Mouse (Mus musculus) megakaryocyte-erythroid progenitor cell, adult 5-6 weeks (primary cell): ENCODE results near the gene Kpna7. TPM values are rescaled to one million over a fixed set of nuclear protein-coding genes. Genes with fewer than 3 reads are reported as not detected.
"Not testable (repeated sequence)": the region's sequence is repeated elsewhere in the genome, so short reads cannot be mapped to it uniquely, and the experiment has no call there.

Source experiments
- ATAC-seq: replicated peaks from 2 replicates; pipeline ENCODE4 v1.8.0; 2016; ENCODE audit warnings: mild to moderate bottlenecking, inconsistent platforms; ENCODE audit not compliant: severe bottlenecking, poor library complexity, low FRiP score, low TSS enrichment
- total RNA-seq, 2 experiments: library from RNA; stranded (forward) in 1 of 2; stranded (reverse) in 1 of 2; fragments of 200-1000, 215-1000 nt in 1 of 2; fragments of >200 nt in 1 of 2; fragmentation: Nextera tagmentation in 1 of 2; gene quantifications; 2 replicates each; pipeline ENCODE4 v1.2.3; 2014 to 2017

Kpna7 gene
- not detected in 2 replicates for total RNA-seq (2014; fragmentation: Nextera tagmentation)
- not detected in 2 replicates for total RNA-seq (2017)

DNA sequence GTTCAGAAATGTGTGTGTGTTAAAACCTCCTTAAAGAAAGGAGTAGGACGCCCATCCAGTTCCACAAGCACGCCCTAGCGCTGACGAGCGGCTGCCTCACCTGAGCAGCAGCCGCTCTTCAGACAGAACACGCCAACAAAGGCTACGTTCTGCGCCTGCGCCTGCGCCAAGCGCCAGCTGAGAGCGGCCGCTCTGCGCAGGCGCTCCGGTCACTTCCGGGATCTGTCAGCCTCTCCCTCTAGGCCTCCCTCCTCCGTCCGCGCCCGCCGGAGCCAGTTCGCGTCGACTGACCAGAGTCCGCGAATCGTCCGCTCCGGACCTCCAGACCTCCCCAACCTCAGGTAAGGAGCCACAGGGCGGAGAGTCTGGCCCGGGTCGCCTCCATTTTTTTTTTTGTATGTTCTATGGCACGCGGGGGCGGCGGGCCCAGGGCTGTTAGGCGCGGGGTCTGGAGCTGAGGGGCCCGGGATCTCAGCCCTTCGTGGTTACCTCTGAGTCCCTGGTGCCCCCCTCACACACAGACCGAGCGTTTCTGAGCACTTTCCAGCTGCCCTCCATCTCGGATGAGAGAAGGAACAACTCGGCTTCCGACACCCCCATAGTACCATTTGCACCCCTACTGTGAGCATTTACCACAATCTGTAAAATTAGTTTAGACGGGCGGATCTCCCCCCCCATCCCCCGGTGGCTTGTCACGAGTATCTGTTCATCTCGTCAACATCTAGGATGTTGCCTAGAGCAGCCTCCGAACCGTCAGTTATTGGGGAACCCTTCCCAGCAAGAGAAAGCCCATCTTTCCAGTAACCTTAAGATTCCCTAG, at the start of gene Kpna7, which contains the start of gene Arpc1a:
Gene Kpna7 (minus strand): TSS at position 399 of the 820 bp plus-strand sequence.
Gene Arpc1a (plus strand): TSS at position 199 of the 820 bp plus-strand sequence.
- ATAC-seq, result peak; percentile 96

GRCm38 (mm10) chr5:145133275-145133674, 49.4 kb upstream of the Kpna7 start:
- ATAC-seq, result not testable (repeated sequence)

DNA sequence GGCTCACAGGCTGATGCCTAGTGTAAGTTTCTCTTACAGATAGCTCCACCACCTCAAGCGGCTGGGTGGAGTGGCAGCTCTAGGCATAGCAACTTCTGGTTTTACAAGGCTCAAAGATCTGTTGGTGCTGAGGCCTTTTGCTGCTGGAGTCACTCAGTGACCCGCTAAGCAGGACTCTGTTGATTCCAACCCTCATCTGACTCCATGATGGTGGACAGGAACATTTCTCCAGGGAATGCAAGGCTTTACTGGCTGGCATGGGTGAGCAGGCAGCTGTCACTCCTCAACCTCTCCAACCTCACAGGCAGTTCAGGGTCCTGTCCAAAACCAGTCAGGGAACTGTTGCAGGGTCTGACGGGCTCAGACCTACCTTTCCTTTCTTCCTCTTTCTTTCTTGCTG, 47.2 kb upstream of the Kpna7 start:
- no peak for ATAC-seq

DNA sequence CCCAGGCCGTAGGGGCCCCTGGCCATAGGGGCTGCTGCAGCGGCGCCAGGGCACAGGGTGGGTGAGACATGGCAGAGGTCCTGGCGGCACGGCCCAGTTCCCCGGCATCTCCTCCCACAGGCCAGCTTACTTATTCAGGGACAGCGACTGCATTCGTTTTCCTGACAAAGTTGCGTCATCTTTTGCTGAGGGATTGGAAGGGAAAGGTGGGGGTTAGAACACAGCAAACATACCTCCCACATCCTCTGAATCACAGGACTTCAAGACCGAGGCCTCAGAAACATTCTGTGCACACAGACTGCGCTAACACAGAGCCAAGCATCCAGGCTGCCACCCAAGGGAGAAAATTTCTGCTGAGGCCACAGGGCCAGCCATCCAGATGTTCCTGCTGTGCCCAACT, 46.4 kb upstream of the Kpna7 start:
- no peak for ATAC-seq

GRCm38 (mm10) chr5:145129773-145130172, 45.9 kb upstream of the Kpna7 start:
- ATAC-seq, result not testable (repeated sequence)

GRCm38 (mm10) chr5:145129124-145129523, 45.3 kb upstream of the Kpna7 start:
- ATAC-seq, result no peak

DNA sequence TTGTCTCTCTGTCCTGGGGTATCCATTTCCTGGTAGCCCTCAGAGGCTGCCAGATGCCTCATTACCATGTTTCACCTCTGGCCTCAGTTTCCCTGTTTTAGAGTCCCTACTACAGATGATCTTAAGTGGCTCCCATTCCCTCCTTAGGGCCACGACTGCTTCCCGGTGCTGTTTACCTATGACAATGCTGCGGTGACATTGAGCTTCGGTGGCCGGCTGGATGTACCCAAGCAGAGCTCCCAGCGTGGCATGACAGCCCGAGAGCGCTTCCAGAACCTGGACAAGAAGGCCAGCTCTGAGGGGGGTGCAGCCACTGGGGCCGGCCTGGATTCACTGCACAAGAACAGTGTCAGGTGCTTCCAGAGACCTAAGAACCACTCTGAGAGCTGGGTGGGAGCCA, 42.8 kb upstream of the Kpna7 start:
- ATAC-seq, result no peak

DNA sequence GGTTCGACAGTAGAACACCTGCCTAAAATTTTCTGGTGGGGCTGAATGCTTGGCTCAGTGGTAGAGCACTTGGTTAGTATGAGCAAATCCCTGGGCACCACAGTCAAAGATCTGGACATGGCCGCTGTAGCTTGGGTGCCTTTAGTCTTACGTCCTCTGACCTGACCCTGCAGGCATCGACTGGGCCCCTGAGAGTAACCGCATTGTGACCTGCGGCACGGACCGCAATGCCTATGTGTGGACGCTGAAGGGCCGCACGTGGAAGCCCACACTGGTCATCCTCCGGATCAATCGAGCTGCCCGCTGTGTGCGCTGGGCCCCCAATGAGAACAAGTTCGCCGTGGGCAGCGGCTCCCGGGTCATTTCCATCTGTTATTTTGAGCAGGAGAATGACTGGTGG, 39.6 kb upstream of the Kpna7 start:
- ATAC-seq, result no peak

DNA sequence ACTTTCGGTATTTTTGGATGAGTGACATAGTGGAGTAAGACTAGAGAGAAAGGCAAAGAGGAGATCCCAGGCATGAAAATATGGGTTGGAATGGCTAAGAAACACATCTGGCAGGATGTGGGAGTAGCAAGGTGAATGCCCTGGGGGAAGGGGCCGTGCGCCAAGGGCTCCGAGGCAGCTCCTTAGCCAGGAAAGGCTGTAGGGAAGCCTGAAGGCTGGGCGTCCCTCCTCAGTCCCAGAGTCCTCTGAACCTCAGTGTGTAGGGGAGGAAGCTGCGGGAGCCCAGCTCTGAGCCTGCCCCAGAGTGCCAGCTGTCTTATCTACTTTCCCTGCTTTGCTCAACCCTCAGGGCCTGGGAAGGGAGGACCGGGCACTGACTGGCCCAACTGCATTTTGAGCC, 37.1 kb upstream of the Kpna7 start:
- ATAC-seq, result peak; percentile 45; the same call in 1 of the 2 replicates

GRCm38 (mm10) chr5:145119385-145119784, 35.6 kb upstream of the Kpna7 start:
- no peak for ATAC-seq

GRCm38 (mm10) chr5:145118461-145118860, 34.6 kb upstream of the Kpna7 start:
- no peak for ATAC-seq

- ATAC-seq, result no peak
Measured at GRCm38 (mm10) chr5:145118005-145118404, 34.2 kb upstream of the Kpna7 start.

DNA sequence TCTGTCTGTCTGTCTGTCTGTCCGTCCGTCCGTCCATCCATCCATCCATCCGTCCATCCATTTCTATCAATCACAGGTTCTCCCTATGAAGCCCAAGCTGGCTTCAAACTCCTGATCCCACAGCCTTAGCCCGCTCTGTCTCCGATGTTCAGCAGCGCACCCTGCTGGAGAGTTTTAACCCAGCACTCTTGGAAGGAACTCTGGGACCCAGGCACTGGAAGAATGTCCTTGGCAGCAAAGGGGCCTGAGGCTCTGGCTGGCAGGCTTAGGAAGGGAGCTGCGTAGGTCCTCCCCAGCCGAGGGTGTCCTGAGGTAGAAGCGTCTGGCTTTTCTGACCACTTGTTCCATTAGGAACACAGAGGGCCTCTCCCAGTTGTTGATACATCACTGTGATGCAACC, 33.1 kb upstream of the Kpna7 start:
- peak; percentile 42; the same call in 1 of the 2 replicates for ATAC-seq

DNA sequence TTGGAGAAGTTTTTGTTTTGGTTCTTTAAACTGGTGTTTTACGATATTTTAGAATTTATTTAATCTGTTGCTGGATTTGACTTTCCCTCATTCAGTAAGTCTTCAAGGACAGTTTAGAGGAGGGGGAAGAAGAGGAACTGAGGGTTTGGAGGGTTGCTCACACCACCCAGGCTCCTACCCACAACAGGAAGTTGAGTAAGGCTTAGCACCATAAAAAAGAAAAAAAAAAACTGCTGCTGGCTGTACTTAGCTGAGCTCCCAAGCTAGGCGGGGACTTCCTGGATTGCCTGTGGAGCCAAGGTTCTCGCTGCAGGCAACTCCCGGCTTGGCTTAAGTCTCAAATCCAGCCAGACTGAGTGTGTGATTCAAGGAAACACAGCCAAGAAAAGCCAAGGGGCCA, 32.5 kb upstream of the Kpna7 start:
- ATAC-seq, result no peak

DNA sequence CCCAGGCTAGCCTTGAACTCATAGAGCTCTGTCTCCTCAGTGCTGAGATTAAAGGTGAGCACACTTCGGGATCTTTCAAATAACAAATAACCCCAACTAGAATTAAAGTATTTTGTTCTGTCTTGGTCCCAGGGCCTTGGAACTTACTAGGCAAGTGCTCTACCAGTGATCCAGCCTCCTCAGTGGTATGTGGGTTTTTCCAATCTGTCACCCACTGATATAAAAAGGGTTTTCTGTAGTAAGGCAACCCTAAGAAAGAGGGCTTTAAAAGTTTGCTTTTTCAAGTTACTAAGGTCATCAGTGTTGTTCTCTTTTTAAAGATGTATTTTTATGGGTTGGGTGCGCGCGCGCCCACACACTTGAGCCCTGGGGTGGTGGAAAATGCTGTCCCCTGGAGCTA, 31.9 kb upstream of the Kpna7 start:
- ATAC-seq, result no peak

DNA sequence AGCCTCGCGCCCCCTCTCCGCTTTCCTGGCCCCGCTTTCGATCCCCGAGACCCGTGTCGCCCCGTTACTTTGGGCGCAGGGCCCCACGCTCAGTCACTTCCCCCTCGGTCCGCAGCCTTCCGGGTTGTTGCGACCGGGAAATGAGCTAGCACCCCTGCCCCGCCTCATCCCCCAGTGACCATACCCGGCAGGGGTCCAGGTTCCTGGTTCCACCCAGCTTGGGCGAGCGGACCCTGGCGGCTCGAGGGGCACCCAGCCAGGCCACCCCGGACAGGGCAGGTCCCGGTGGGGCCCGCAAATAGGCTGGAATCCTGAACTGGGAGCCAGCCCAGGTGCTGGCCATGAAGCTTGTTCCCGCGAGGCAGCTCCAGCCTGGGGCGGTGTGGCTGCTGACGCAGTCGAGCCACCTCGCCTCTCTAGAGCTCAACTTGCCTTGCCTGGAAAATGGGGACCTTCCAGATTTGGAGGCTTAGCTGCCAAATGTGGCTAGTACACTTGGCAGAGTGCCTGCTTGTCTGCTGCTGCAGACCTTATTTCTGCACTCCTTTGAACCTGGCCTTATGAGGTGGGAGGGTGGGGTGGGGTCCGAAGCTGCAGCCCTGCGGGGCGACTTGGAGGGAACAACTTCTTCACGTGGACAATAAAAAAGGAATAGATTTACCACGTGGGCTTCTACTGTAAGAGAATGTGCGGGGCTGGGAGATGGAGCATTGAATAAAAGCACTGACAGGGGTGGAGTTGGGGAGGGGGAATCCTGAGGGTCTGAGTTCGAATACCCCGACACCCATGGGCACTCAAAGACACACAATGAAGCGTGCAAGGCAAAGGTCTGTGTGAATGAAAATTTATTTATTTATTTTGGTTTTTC, 31.0 kb upstream of the Kpna7 start:
- ATAC-seq, result peak; percentile 56

- ATAC-seq, result peak; percentile 31; the same call in 1 of the 2 replicates
Measured at GRCm38 (mm10) chr5:145114071-145114605, 30.3 kb upstream of the Kpna7 start, which contains the start of gene Arpc1b. Arpc1b (plus strand) TSS chr5:145114215.

- ATAC-seq, result no peak
Measured at GRCm38 (mm10) chr5:145113416-145113815, 29.6 kb upstream of the Kpna7 start.

DNA sequence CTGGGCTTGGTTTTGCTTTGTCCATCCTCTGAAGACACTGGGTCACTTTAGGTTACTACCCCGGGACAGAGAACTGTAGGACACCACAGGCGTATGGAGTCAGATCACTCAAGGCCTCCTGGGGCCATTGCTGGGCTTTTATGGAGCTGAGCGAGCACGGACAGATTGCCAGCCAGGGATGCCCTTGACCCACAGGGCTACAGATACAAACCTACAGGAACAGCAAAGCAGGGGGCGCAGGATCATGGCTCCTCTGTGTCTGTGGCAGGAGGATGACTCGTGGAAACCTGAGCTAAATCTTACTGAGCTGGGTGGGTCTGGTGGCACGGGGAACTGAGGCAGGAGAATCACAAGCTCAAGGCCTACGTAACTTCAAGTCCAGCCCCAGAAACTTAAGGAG, 28.7 kb upstream of the Kpna7 start:
- ATAC-seq, result no peak

DNA sequence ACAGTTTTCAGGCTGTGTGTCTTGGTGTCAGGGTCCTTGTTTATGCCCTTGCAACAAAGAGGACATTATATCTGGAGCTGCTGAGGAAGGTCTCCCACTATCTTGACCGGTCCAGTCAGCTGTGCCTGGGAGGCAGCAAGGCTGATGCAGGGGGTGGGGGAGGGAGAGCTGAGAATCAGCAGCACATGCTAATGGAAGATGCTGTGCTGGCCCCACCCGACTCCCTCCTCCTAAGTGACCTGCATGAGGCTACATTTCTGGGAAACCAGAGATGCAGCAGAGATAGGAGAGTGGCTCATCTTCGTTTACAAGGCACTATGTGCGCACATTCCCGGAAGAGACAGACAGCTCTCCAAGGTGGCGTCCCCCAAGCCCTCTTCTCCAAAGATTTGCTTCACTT, 26.6 kb upstream of the Kpna7 start:
- ATAC-seq, result no peak
